In the genomic region with DNA sequence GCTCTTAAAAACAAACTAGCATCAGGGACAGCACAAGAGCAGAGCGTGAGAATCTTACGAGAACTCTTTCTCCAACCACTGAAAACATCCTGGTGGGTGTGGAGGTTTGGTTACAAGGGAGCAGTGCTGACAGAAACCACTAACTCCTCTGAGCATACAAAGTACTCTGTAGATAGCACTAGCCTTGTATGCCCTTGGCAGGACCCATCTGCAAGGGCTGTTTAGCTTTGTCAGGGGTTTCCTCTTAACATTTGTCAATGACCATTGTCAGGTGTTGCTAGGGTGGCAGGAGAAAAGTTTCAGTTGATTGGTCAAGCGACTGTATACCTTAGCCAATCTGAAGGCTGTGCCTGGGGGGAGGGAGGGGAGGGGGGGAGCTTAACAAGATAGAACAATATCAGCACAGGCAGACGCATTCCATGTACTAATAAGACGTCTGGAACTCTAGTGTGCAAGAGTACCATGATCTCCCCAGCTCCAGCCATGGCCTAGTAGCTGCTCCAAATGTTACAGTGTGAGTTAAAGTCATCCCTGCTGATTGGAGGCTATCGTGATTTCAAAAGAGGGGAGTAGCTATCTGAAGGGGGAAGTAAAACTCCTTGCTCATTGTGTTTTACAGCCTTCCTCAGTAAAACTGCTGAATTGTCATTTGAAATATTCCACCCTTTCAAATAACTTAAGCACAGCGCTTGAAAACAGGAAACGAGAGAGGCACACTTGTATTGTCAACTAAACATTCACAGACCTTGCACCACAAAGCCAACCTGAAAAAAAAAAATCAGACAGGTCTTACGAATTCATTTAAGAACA, we compare ENCODE assay signal across 9 mouse cellular contexts.
DNase-seq lines count a peak whose midpoint lies in the region; ATAC-seq lines count a peak whose summit lies in the region.
"Had no signal": no experiment of that assay in that cellular context is flagged by ENCODE, and none has a peak within 500 bp of the region (broad histone marks: within the 10 kb centered on the region; RNA-seq: fewer than 3 reads in every experiment).

No protein-coding gene starts in this region.

- 0 out of 2 replicates have a peak overlapping the region, but pooled peaks have one; percentile 18 for H3K4me2 ChIP-seq in kidney, embryonic 16.5 days (replicated peaks; ENCODE audit: low read depth, low read length)
- no peak overlapping the region for H3K4me2 ChIP-seq in embryonic facial prominence, embryonic 11.5 days (ENCODE audit: low read depth, low read length)
- no peak overlapping the region for H3K4me2 ChIP-seq in intestine, embryonic 16.5 days (ENCODE audit: low read depth, low read length)
- no peak overlapping the region for H3K4me2 ChIP-seq in midbrain, embryonic 15.5 days
- H3K4me2 ChIP-seq: limb, embryonic 15.5 days had no signal

- H3K27ac ChIP-seq in kidney, embryonic 16.5 days (ENCODE audit: low read length): peak overlapping the region; percentile 45
- H3K27ac ChIP-seq in embryonic facial prominence, embryonic 11.5 days (replicated peaks; ENCODE audit: low read depth, low read length): no peak overlapping the region
- H3K27ac ChIP-seq in intestine, embryonic 16.5 days (ENCODE audit: low read length): peak overlapping the region; percentile 35
- no peak overlapping the region for H3K27ac ChIP-seq in midbrain, embryonic 15.5 days
- H3K27ac ChIP-seq: limb, embryonic 15.5 days had no signal

- WGBS in kidney, embryonic 16.5 days: 16% methylated on average over 9 of the region's 9 CpGs
- 39% methylated on average over 9 of the region's 9 CpGs for WGBS in embryonic facial prominence, embryonic 11.5 days
- WGBS in intestine, embryonic 16.5 days: 29% methylated on average over 9 of the region's 9 CpGs
- 30% methylated on average over 9 of the region's 9 CpGs for WGBS in midbrain, embryonic 15.5 days

- DNase-seq in kidney, adult 18-20 months: no peak
- no peak for DNase-seq in embryonic facial prominence, embryonic 11.5 days (ENCODE audit: low spot score)
- DNase-seq in left cerebral cortex, adult 18-20 months (ENCODE audit: low spot score in 2 of 2): no peak
- no peak for DNase-seq in urinary bladder, postnatal 4 days (ENCODE audit: low spot score in 2 of 2)

- no peak overlapping the region for H3K4me3 ChIP-seq in kidney, embryonic 16.5 days (ENCODE audit: low read length)
- no peak overlapping the region for H3K4me3 ChIP-seq in embryonic facial prominence, embryonic 11.5 days (ENCODE audit: low read depth, low read length)
- H3K4me3 ChIP-seq in intestine, embryonic 16.5 days (ENCODE audit: low read length): no peak overlapping the region
- H3K4me3 ChIP-seq in midbrain, embryonic 15.5 days: no peak overlapping the region
- H3K4me3 ChIP-seq: limb, embryonic 15.5 days had no signal

- no peak overlapping the region; the same call in 1 of the 2 replicates for H3K9ac ChIP-seq in kidney, embryonic 16.5 days (replicated peaks; ENCODE audit: low read length)
- H3K9ac ChIP-seq in embryonic facial prominence, embryonic 11.5 days (replicated peaks; ENCODE audit: low read length): no peak overlapping the region; the same call in 1 of the 2 replicates
- H3K9ac ChIP-seq in intestine, embryonic 16.5 days (ENCODE audit: low read depth, low read length): no peak overlapping the region
- H3K9ac ChIP-seq in midbrain, embryonic 15.5 days: no peak overlapping the region
- H3K9ac ChIP-seq: limb, embryonic 15.5 days had no signal

- no peaks in the 10 kb centered on the region for H3K9me3 ChIP-seq in kidney, embryonic 16.5 days (ENCODE audit: low read length)
- no peaks in the 10 kb centered on the region for H3K9me3 ChIP-seq in embryonic facial prominence, embryonic 11.5 days (replicated peaks; ENCODE audit: control insufficient read depth, low read length)
- no peaks in the 10 kb centered on the region for H3K9me3 ChIP-seq in intestine, embryonic 16.5 days (ENCODE audit: control insufficient read depth, low read length)
- no peaks in the 10 kb centered on the region for H3K9me3 ChIP-seq in midbrain, embryonic 15.5 days
- H3K9me3 ChIP-seq: limb, embryonic 15.5 days had no signal

- no peaks in the 10 kb centered on the region for H3K27me3 ChIP-seq in kidney, embryonic 16.5 days (ENCODE audit: insufficient read depth, low read length)
- H3K27me3 ChIP-seq in embryonic facial prominence, embryonic 11.5 days (ENCODE audit: control insufficient read depth, insufficient read depth, low read length): no peaks in the 10 kb centered on the region
- H3K27me3 ChIP-seq in intestine, embryonic 16.5 days (replicated peaks; ENCODE audit: control insufficient read depth, insufficient read depth, low read length): no peaks in the 10 kb centered on the region
- no peaks in the 10 kb centered on the region for H3K27me3 ChIP-seq in midbrain, embryonic 15.5 days (replicated peaks)
- H3K27me3 ChIP-seq: limb, embryonic 15.5 days had no signal

- ATAC-seq in kidney, embryonic 16.5 days (ENCODE audit: low FRiP score, low TSS enrichment): peak; percentile 88
- peak; percentile 74 for ATAC-seq in embryonic facial prominence, embryonic 11.5 days (replicated peaks; ENCODE audit: insufficient number of reproducible peaks, low FRiP score, low TSS enrichment, low read depth)
- ATAC-seq in intestine, embryonic 16.5 days: peak; percentile 76
- ATAC-seq in midbrain, embryonic 15.5 days (replicated peaks): peak; percentile 74
- ATAC-seq in erythroid progenitor cell, adult 5-6 weeks (replicated peaks; ENCODE audit: low FRiP score, poor library complexity, severe bottlenecking): no peak

- H3K36me3 ChIP-seq in kidney, embryonic 16.5 days (ENCODE audit: insufficient read depth, low read length): no peaks in the 10 kb centered on the region
- H3K36me3 ChIP-seq in embryonic facial prominence, embryonic 11.5 days (replicated peaks; ENCODE audit: control insufficient read depth, insufficient read depth, low read depth, low read length): no peaks in the 10 kb centered on the region
- no peaks in the 10 kb centered on the region for H3K36me3 ChIP-seq in intestine, embryonic 16.5 days (ENCODE audit: control insufficient read depth, insufficient read depth, low read length)
- H3K36me3 ChIP-seq in midbrain, embryonic 15.5 days (replicated peaks): no peaks in the 10 kb centered on the region
- H3K36me3 ChIP-seq: limb, embryonic 15.5 days had no signal

- H3K4me1 ChIP-seq in kidney, embryonic 16.5 days (ENCODE audit: insufficient read depth, low read length): peaks cover 20% of the 10 kb centered on the region
- no peaks in the 10 kb centered on the region for H3K4me1 ChIP-seq in embryonic facial prominence, embryonic 11.5 days (ENCODE audit: control insufficient read depth, insufficient read depth, low read length)
- peaks cover 5% of the 10 kb centered on the region for H3K4me1 ChIP-seq in intestine, embryonic 16.5 days (ENCODE audit: control insufficient read depth, insufficient read depth, low read length)
- peaks cover 3% of the 10 kb centered on the region; the same call in 1 of the 2 replicates for H3K4me1 ChIP-seq in midbrain, embryonic 15.5 days

Comparison
In these comparisons a context has a peak if more than half of its experiments do, and no peak if none do; other contexts are left out.
1. H3K27ac ChIP-seq: peak in kidney, embryonic 16.5 days (single experiment) and intestine, embryonic 16.5 days (single experiment); none in embryonic facial prominence, embryonic 11.5 days (single experiment) and midbrain, embryonic 15.5 days (single experiment).